Mouse (Mus musculus): ENCODE results near the gene Fcho1.

Fcho1 gene

DNA sequence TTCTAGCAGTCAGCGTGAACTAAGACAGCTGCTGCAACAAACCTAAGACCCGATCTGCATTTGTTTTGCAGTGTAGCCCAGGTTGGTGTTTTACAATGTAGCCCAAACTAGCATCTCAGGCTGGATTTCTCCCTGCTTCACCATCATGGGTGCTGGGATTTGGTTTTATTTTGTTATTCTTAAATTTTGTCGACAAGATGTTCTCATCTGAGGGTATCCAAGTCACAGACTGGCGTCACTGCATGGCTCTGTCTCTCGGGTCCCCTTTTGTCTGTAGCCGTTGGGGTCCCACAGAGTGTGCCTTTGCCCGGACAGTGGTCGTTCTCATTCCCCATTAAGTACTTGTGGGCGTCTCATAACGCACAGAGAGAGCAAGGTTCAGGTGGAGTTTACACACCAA, 40.8 kb downstream of the Fcho1 start:
- in situ Hi-C loops (cut with MboI): no loop called here

DNA sequence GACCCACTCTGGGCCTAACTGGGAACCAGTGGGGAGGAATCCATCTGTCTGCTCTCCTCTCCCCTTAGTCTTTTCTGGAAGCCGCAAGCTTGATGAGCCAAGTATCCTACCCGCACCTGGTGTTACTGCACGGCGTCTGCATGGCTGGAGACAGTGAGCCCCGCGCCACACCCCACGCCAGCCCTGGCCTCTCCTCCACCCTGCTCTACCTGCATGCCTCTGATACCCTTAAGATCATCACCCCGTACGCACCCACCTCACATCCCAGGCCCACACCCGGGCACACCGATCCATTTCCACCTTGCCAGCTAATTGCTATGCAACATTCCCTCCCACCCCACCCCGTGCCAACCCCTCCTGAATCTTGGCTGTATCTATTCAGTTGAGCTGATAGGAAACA, 42.7 kb downstream of the Fcho1 start:
- in situ Hi-C loops (cut with MboI): no loop called here

DNA sequence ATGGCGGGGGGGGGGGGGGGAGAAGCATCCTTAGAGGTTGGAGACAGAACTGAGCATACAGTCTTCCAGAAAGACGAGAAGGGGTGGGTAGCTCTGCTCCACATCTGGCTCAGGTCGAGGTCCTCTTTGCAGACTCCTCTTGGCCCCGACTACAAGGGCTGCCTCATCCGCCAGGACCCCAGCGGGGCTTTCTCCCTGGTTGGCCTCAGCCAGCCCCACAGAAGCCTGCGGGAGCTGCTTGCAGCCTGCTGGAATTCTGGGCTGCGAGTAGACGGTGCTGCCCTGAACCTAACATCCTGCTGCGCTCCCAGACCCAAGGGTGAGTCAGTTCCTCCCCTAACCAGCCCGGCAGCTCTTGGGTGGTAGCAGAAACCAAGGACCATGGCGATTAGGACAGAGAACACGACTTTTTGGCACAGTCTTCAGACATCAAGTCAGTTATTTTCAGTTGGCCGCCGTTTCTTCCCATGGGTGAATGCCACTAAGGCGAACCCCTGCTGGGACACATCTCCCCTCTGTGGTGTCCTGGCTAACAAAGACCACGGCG, 44.1 kb downstream of the Fcho1 start:
- in situ Hi-C loops (cut with MboI): no loop called here

DNA sequence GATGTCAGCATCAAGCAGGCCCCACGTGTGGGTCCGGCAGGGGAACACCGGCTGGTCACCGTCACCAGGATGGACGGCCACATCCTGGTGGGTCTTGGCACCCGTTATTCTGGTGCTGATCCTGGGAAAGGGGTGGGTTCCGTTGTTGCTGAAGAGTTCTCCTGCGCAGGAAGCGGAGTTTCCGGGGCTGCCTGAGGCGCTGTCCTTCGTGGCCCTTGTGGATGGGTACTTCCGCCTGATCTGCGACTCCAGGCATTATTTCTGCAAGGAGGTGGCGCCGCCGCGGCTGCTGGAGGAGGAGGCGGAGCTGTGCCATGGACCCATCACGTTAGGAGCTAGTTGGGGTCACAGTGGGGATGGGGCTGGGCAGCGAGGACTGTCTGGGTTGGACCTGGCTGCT, 45.0 kb downstream of the Fcho1 start:
- in situ Hi-C loops (cut with MboI): no loop called here

DNA sequence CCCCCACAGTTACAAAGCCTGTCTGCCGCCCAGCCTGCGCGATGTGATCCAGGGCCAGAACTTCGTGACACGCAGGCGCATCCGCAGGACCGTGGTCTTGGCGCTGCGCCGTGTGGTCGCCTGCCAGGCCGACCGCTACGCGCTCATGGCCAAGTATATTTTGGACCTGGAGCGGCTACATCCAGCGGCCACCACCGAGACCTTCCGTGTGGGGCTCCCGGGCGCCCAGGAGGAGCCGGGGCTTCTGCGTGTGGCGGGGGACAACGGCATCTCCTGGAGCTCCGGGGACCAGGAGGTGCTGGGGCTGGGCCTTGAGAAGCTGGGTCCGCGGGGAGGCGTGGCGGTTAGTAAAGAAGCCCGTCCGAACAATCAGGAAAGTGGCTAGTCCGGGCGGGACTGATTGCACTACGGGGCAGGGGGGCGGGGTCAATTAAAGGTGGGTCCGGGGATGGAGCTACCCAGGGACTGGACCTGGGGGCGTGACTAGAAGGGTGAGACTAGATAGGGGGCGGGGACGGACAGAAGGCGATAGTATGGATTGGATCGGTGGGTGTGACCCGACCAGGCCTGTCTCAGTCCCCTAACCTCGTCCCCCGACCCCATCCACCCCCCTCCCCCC, 45.9 kb downstream of the Fcho1 start:
- in situ Hi-C loops (cut with MboI): no loop called here

GRCm38 (mm10) chr8:71679116-71679515, 46.4 kb downstream of the Fcho1 start:
- in situ Hi-C loops (cut with MboI): no loop called here

DNA sequence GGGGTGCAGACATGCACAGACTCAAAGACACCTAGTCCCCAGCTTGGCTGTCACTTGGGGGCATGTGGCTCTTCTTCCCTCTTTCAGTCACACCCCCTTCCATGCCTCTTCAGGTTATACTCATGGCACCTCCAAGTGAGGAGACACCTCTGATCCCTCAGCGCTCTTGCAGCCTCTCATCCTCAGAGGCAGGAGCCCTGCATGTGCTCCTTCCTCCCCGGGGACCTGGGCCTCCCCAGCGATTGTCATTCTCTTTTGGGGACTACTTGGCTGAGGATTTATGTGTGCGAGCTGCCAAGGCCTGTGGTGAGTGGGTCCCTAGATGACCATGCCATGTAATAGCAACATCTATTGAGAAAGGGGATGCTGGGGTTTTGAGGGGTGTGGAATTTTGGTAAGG, 47.3 kb downstream of the Fcho1 start:
- in situ Hi-C loops (cut with MboI): no loop called here

DNA sequence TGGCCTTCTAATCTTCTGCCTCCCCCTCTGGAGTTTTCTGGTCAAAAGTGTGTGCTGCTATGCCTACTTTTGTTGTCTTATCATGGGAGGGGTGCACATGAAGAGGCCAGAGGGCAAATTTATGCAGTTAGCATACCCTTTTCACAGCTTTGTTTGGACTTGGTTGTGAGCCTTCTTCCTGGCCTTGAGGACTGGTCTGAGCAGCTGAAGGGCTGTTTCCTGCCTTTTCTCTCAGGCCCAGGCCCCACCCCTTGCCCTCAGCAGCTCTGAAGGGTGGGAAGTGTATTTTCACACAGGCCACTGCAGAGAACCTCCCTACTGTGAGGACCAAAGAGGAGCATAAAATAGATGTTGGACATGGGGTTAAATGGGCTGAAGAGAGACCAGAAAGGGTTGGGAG, 48.0 kb downstream of the Fcho1 start:
- in situ Hi-C loops (cut with MboI): no loop called here

GRCm38 (mm10) chr8:71676803-71677202, 48.7 kb downstream of the Fcho1 start:
- in situ Hi-C loops (cut with MboI): no loop called here

DNA sequence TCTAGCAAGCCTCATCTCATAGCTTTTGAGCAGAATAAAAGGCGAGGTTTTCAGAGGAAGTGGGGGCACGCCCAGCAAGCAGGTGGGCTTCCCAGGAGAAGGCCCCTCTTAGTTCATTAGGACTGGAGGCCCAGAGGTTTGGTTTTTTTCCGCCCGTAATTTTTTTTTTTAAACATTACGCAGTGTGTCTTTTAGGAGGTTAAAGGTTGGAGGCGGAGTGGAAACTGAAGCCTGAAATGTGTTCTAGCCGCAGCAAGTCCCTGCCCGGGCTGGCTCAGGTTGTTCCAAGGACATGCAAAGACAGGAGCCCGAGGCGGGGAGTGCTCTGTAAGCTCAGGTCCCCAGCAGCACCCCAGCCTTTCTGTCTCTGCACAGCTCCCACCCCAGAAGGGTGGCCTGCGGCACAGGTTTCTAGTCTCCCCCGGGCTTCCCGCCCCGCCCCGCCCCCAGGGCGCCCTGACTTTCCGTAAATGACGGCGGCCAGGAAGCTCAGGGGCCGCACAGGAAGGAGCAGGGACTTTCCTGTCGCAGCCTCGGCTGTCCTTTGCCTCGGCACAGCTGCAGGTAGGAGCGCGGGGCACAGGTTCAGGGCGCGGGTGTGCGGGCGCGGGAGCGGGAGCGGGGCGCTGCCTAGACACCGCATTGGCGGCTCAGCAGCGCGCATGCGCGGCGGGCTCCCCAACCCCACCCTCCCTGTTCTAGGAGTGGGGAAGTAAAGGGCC, 49.3 kb downstream of the Fcho1 start, which contains the start of gene Jak3:
TSS of gene Jak3 (plus strand) at position 277 of the 722 bp plus-strand sequence.
- in situ Hi-C loops (cut with MboI): no loop called here

- in situ Hi-C loops (cut with MboI): no loop called here
Observed at GRCm38 (mm10) chr8:71675456-71676019, 50.0 kb downstream of the Fcho1 start.

- in situ Hi-C loops (cut with MboI): no loop called here
Observed at GRCm38 (mm10) chr8:71674071-71674470, 51.4 kb downstream of the Fcho1 start.

GRCm38 (mm10) chr8:71672168-71672735, 53.3 kb downstream of the Fcho1 start:
- in situ Hi-C loops (cut with MboI): no loop called here

DNA sequence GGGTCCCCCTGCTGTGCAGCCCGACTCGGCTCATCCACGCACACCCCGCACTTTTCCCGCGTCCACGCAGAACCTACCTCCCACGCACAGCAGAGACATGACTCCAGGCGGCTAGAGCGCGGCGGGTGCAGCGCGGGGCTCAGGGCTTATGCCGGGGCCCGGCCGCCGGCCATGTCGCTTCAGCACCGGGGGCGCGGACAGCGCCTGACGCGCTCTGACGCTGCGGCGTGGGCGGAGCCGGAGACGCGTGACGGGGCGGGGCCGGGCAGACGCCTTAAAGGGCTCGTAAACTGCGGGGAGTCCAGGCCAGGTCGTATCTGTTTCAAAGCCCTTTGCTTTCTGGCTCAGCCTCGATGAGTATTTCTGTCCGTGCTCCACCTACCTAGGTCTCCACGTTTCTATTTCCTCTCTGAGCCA, 54.0 kb downstream of the Fcho1 start, which contains the start of gene Unc13a:
TSS of gene Unc13a (minus strand) at position 209 of the 417 bp plus-strand sequence.
- in situ Hi-C loops (cut with MboI): no loop called here

GRCm38 (mm10) chr8:71670621-71671548, 54.6 kb downstream of the Fcho1 start:
- in situ Hi-C loops (cut with MboI): no loop called here

DNA sequence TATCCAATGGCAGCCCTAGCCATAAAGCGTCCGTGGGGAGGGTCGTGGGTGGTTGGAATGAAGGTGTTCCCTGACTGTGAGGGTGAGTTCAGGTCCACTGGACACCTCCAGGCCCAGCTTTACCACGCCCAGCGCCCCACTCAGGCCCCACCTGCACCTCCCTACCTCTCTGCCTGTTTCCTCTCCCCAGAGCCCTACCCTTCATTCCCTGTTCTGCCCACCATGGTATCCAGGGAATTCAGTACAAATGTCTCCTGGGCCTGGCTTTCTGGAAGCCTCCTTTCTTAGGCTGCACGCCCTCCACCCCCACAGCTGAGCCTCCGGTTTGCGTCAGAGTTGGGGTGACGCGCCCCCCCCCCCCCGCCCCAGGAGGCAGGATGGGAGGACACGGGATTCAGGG, 55.3 kb downstream of the Fcho1 start:
- in situ Hi-C loops (cut with MboI): no loop called here

DNA sequence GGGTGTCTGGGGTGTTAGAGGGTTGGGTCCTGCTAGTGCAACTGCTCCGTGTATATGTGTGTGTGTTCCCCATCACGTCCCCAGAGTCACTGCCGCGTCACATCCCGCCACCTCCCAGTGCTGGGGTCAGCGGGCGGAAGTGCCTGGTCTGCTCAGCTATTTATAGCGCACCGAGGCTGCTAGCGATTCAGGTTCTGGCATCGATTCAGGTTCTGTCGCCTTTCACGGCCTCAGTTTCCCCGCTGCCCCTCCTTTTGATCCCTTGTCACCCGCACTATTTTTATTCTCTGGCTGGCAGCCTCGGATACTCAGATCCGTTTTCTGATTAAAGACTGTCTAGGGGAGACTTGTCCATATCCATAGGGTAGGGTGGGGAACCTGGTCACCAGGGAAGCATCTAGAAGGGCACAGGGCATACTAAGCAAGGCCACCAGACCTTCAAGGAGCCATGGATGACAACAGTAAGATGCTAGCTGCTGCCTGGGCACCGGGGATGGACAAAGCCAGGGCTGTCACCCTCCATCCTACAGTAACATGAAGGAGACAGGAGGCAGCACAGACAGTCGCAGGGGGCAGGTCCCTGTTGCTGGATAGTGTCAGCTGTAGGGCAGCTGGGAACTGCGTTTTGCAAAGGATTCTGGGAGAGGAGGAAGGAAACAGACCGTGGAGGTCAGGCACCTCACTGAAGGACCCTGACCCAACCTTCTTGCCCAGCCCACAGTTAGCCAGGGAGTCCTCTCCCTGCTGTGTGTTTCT, 57.1 kb downstream of the Fcho1 start:
- in situ Hi-C loops (cut with MboI): no loop called here

DNA sequence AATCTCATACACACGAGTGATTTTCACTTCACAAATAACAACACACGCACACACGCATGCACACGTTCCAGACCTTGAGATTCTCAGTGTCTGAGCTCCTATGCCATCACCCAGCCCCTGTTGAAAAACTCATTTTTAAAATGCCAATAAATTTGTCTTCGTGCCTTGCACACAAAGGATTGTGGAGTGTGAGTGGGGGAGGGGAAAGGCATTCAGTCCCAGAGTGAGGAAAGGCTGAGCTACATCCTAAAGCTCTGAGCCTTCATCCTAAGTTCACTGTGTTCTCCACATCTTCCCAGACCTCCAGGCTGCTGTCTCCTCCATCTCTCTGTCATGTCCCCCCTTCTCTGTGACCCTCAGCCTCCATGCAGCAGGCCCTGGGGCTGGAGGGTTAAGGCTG, 58.3 kb downstream of the Fcho1 start:
- in situ Hi-C loops (cut with MboI): no loop called here

GRCm38 (mm10) chr8:71666855-71667254, 58.7 kb downstream of the Fcho1 start:
- in situ Hi-C loops (cut with MboI): no loop called here

GRCm38 (mm10) chr8:71665331-71666130, 60.0 kb downstream of the Fcho1 start:
- in situ Hi-C loops (cut with MboI): no loop called here

Data from mature B cell (primary cell).